Mouse (Mus musculus): ENCODE measurements around the gene Ptpn12. TPM values are rescaled to one million over a fixed set of nuclear protein-coding genes. Genes with fewer than 3 reads are reported as not detected.

The Ptpn12 gene
- total RNA-seq (2012; rRNA removed) (3.2 and 4.1 TPM in 2 replicates), total RNA-seq (2014; rRNA removed) (15.9 and 16.5 TPM in 2 replicates), polyA plus RNA-seq (2012; ENCODE audit: insufficient read length, low read depth) (12.7 and 14.4 TPM in 2 replicates)

DNA sequence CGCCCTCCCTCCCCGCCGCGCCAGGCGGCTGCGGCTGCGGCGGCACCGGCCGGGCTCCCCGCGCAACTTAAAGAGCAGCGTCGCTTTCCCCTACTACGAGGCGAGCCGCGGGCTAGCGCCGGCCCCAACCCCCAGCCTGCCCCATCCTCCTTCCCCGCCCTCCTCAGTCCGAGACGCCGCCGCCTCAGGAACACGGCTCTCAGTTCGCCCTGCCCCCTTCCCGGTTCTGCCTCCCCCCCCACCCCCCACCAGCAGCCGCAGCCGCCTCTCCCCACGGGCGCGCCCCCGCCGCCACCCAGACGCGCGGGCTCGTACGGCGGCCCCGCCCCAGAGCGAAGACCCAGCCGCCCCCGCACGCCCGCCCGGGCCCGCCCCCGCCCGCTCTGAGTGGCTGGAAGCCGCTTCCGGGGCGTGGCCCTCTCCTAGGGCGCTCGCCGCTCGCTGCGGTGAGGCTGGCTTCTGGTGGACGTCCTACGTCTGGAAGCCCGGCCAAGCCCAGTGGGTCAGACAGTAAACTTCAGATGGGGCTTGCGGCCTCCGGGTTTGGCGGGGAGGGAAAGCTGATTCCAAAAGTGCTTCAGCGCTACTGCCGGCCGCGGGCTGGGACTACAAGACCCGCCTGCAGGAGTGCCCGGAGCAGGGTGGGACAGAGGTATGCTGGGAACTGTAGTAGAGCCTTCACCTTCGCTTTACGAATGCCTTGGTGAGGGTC lies at the start of gene Ptpn12:
Gene Ptpn12 (minus strand): TSS at position 92 of the 712 bp plus-strand sequence.
- peak; percentile 91 for DNase-seq (ENCODE audit: extremely low read depth)
- H3K79me2 ChIP-seq (replicated peaks; ENCODE audit: control insufficient read depth, extremely low read depth, insufficient read depth, poor library complexity, severe bottlenecking): peaks cover 11% of the 10 kb centered on the region
- in situ Hi-C loops (cut with MboI; ENCODE audit: low pct_ligation_motif_present, low pct_unique_long_range_greater_than_20kb, low sequenced_read_pairs) (no loop called here), dilution Hi-C loops (cut with MboI; ENCODE audit: extremely low pct_ligation_motif_present, extremely low pct_unique_long_range_greater_than_20kb, low sequenced_read_pairs) (no loop called here)
- H3K4me2 ChIP-seq (ENCODE audit: insufficient read depth, low read depth, poor library complexity, severe bottlenecking): peak within 1 kb of the TSS; percentile 87
- no peaks in the 10 kb centered on the region for H3K9me3 ChIP-seq (replicated peaks; ENCODE audit: low read length)
- H3K9ac ChIP-seq (ENCODE audit: insufficient read depth, low read depth): peak within 1 kb of the TSS; percentile 91
- peak within 1 kb of the TSS; percentile 71 for H3K27ac ChIP-seq (ENCODE audit: insufficient read depth, low read depth)
- H3K4me1 ChIP-seq (ENCODE audit: control insufficient read depth in 1 of 2, insufficient read depth in 2 of 2): peaks cover 2 to 13% of the 10 kb centered on the region in 2 experiments; a peak in 2 of 4 replicates
- no peaks in the 10 kb centered on the region for H3K36me3 ChIP-seq (replicated peaks in 1 of 2; ENCODE audit: control insufficient read depth in 1 of 2, insufficient read depth in 1 of 2, low read length in 1 of 2)
- no peaks in the 10 kb centered on the region for H3K27me3 ChIP-seq (replicated peaks)
- H3K4me3 ChIP-seq (replicated peaks in 1 of 3; ENCODE audit: low read depth in 2 of 3, low read length in 2 of 3, poor library complexity in 1 of 3): peak within 1 kb of the TSS; percentile 79 to 92 (median 85)
- TF ChIP-seq MAZ (IDR thresholded peaks at IDR 0.05; ENCODE audit: low read depth, low read length) (no peak; the same call in 1 of the 2 replicates), JUN (IDR thresholded peaks at IDR 0.05; ENCODE audit: insufficient read depth, low read depth, low read length) (no peak), MEF2A (IDR thresholded peaks at IDR 0.05; ENCODE audit: borderline replicate concordance, low read depth, low read length) (no peak; the same call in 1 of the 2 replicates), NELFE (IDR thresholded peaks at IDR 0.05; ENCODE audit: low read depth, low read length) (peak; percentile 90), SIN3A (IDR thresholded peaks at IDR 0.05; ENCODE audit: low read length) (peak; percentile 41), PAX5 (IDR thresholded peaks at IDR 0.05; ENCODE audit: low read length) (no peak), KAT2A (IDR thresholded peaks at IDR 0.05; ENCODE audit: insufficient replicate concordance, low read length) (no peak), JUND (conservative IDR thresholded peaks at IDR 0.05; ENCODE audit: low read depth, low read length) (no peak), ZNF384 (IDR thresholded peaks at IDR 0.05; ENCODE audit: low read depth, low read length) (no peak), EP300 (IDR thresholded peaks at IDR 0.05; ENCODE audit: low read length) (no peak), RAD21 (IDR thresholded peaks at IDR 0.05; ENCODE audit: low read depth, low read length) (no peak; the same call in none of the 2 replicates), POLR2A (IDR thresholded peaks at IDR 0.05; ENCODE audit: low read depth, low read length) (peak; percentile 97), E2F4 (IDR thresholded peaks at IDR 0.05; ENCODE audit: insufficient replicate concordance, low read depth, low read length) (no peak), MXI1 (IDR thresholded peaks at IDR 0.05; ENCODE audit: low read depth, low read length) (0 out of 2 replicates have a peak, but pooled peaks have one; percentile 11), ETS1 (conservative IDR thresholded peaks at IDR 0.05; ENCODE audit: low read depth, low read length) (no peak), ELF1 (IDR thresholded peaks at IDR 0.05; ENCODE audit: low read depth, low read length) (peak; percentile 54), GABPA (IDR thresholded peaks at IDR 0.05; ENCODE audit: insufficient replicate concordance, low read depth, low read length) (no peak), HCFC1 (IDR thresholded peaks at IDR 0.05; ENCODE audit: low read depth, low read length) (peak; percentile 77), POLR2AphosphoS2 (IDR thresholded peaks at IDR 0.05; ENCODE audit: low read depth, low read length) (peak; percentile 81; the same call in 1 of the 2 replicates), IRF4 (IDR thresholded peaks at IDR 0.05; ENCODE audit: low read depth, low read length) (peak; percentile 38), MAFK (IDR thresholded peaks at IDR 0.05; ENCODE audit: insufficient replicate concordance, low read length) (no peak), ZKSCAN1 (IDR thresholded peaks at IDR 0.05; ENCODE audit: borderline replicate concordance, low read depth, low read length) (no peak), SMC3 (IDR thresholded peaks at IDR 0.05; ENCODE audit: low read depth, low read length) (peak; percentile 16; the same call in 1 of the 2 replicates), CTCF (conservative IDR thresholded peaks at IDR 0.05 in 1 of 2, IDR thresholded peaks at IDR 0.05 in 1 of 2; ENCODE audit: low read depth in 2 of 2, low read length in 2 of 2) (no peak; a peak in 1 of 4 replicates), CHD1 (IDR thresholded peaks at IDR 0.05; ENCODE audit: low read depth, low read length) (no peak), UBTF (IDR thresholded peaks at IDR 0.05; ENCODE audit: low read depth, low read length) (no peak), RCOR1 (conservative IDR thresholded peaks at IDR 0.05; ENCODE audit: low read depth, low read length) (no peak), MAX (IDR thresholded peaks at IDR 0.05; ENCODE audit: low read length) (no peak), TCF12 (IDR thresholded peaks at IDR 0.05; ENCODE audit: low read depth, low read length) (peak; percentile 76), ZMIZ1 (IDR thresholded peaks at IDR 0.05; ENCODE audit: low read depth, low read length) (peak; percentile 87), MYC (IDR thresholded peaks at IDR 0.05; ENCODE audit: low read depth, low read length) (no peak), CHD2 (IDR thresholded peaks at IDR 0.05; ENCODE audit: low read length) (peak; percentile 73; the same call in 1 of the 2 replicates), NRF1 (IDR thresholded peaks at IDR 0.05; ENCODE audit: low read depth, low read length) (0 out of 2 replicates have a peak, but pooled peaks have one; percentile 27), TBP (conservative IDR thresholded peaks at IDR 0.05; ENCODE audit: low read depth, low read length) (no peak), BHLHE40 (IDR thresholded peaks at IDR 0.05; ENCODE audit: low read depth, low read length) (no peak), USF2 (conservative IDR thresholded peaks at IDR 0.05; ENCODE audit: low read depth, low read length) (no peak), USF1 (IDR thresholded peaks at IDR 0.05; ENCODE audit: low read depth, low read length) (no peak), ZC3H11A (IDR thresholded peaks at IDR 0.05; ENCODE audit: low read depth, low read length) (no peak)
